Mouse (Mus musculus): ENCODE results near the gene Gpr37l1.
"Not testable (repeated sequence)": the region's sequence is repeated elsewhere in the genome, so short reads cannot be mapped to it uniquely, and the experiment has no call there.

The Gpr37l1 gene

GRCm38 (mm10) chr1:135128011-135128441 lies 39.5 kb downstream of the Gpr37l1 start:
- ATAC-seq (ENCODE audit: insufficient number of reproducible peaks, low FRiP score, low TSS enrichment): no peak

GRCm38 (mm10) chr1:135126443-135127027 lies 40.9 kb downstream of the Gpr37l1 start:
- no peak for ATAC-seq (ENCODE audit: insufficient number of reproducible peaks, low FRiP score, low TSS enrichment)

- no peak for ATAC-seq (ENCODE audit: insufficient number of reproducible peaks, low FRiP score, low TSS enrichment)
Measured at GRCm38 (mm10) chr1:135125990-135126389, 41.5 kb downstream of the Gpr37l1 start.

- ATAC-seq (ENCODE audit: insufficient number of reproducible peaks, low FRiP score, low TSS enrichment): no peak
Measured at GRCm38 (mm10) chr1:135124573-135125363, 42.7 kb downstream of the Gpr37l1 start.

GRCm38 (mm10) chr1:135112661-135113060 lies 54.8 kb downstream of the Gpr37l1 start:
- ATAC-seq (ENCODE audit: insufficient number of reproducible peaks, low FRiP score, low TSS enrichment): peak; percentile 8; the same call in 1 of the 2 replicates

- not testable (repeated sequence) for ATAC-seq (ENCODE audit: insufficient number of reproducible peaks, low FRiP score, low TSS enrichment)
Measured at GRCm38 (mm10) chr1:135111271-135111670, 56.2 kb downstream of the Gpr37l1 start.
